In genomic region chr5:135724536-135725322, GRCm38 (mm10) we compare ENCODE assay signal across 8 mouse cellular contexts. TPM values are rescaled to one million over a fixed set of nuclear protein-coding genes. Genes with fewer than 3 reads are reported as not detected.
A peak's percentile ranks its signal among the peaks of the same experiment; 100 is the strongest.
DNase-seq lines count a peak whose midpoint lies in the region; ATAC-seq lines count a peak whose summit lies in the region.

No protein-coding gene starts in this region.

- ATAC-seq in embryonic facial prominence, embryonic 11.5 days (replicated peaks; ENCODE audit: insufficient number of reproducible peaks, low FRiP score, low TSS enrichment, low read depth), result peak; percentile 83
- ATAC-seq in neural tube, embryonic 14.5 days (ENCODE audit: low read depth), result peak; percentile 77

- 1% methylated on average over 9 of the region's 9 CpGs for WGBS in embryonic facial prominence, embryonic 11.5 days
- WGBS in neural tube, embryonic 14.5 days, result 6% methylated on average over 9 of the region's 9 CpGs

- H3K27me3 ChIP-seq in embryonic facial prominence, embryonic 11.5 days (ENCODE audit: control insufficient read depth, insufficient read depth, low read length), result no peaks in the 10 kb centered on the region
- no peaks in the 10 kb centered on the region for H3K27me3 ChIP-seq in neural tube, embryonic 14.5 days (ENCODE audit: control insufficient read depth, insufficient read depth, low read length)

- peak; percentile 33 for DNase-seq in kidney, postnatal 10 days
- no peak for DNase-seq in kidney, adult 18-20 months
- DNase-seq in embryonic facial prominence, embryonic 11.5 days (ENCODE audit: low spot score), result peak; percentile 85
- DNase-seq in hindlimb bud, embryonic 11.5 days (ENCODE audit: extremely low spot score, low read depth, low spot score), result peak; percentile 56
- no peak for DNase-seq in thymus, postnatal 4 days
- DNase-seq in spleen, adult 12 weeks (ENCODE audit: low spot score), result no peak
- no peak for DNase-seq in kidney, postnatal 36 days

- peaks cover 16% of the 10 kb centered on the region for H3K4me1 ChIP-seq in embryonic facial prominence, embryonic 11.5 days (ENCODE audit: control insufficient read depth, insufficient read depth, low read length)
- peaks cover 32% of the 10 kb centered on the region for H3K4me1 ChIP-seq in neural tube, embryonic 14.5 days (ENCODE audit: control insufficient read depth, insufficient read depth, low read length)

- peak overlapping the region; percentile 46 for H3K9ac ChIP-seq in embryonic facial prominence, embryonic 11.5 days (replicated peaks; ENCODE audit: low read length)
- peak overlapping the region; percentile 53 for H3K9ac ChIP-seq in neural tube, embryonic 14.5 days (replicated peaks; ENCODE audit: low read depth, low read length)

- no peaks in the 10 kb centered on the region for H3K9me3 ChIP-seq in embryonic facial prominence, embryonic 11.5 days (replicated peaks; ENCODE audit: control insufficient read depth, low read length)
- no peaks in the 10 kb centered on the region for H3K9me3 ChIP-seq in neural tube, embryonic 14.5 days (ENCODE audit: control insufficient read depth, low read length)

- peak overlapping the region; percentile 90 for H3K27ac ChIP-seq in embryonic facial prominence, embryonic 11.5 days (replicated peaks; ENCODE audit: low read depth, low read length)
- H3K27ac ChIP-seq in neural tube, embryonic 14.5 days (ENCODE audit: low read depth, low read length), result peak overlapping the region; percentile 91

- H3K36me3 ChIP-seq in embryonic facial prominence, embryonic 11.5 days (replicated peaks; ENCODE audit: control insufficient read depth, insufficient read depth, low read depth, low read length), result peaks cover 4% of the 10 kb centered on the region; the same call in 1 of the 2 replicates
- peaks cover 13% of the 10 kb centered on the region for H3K36me3 ChIP-seq in neural tube, embryonic 14.5 days (ENCODE audit: control insufficient read depth, insufficient read depth, low read length)

- peak overlapping the region; percentile 0; the same call in 1 of the 2 replicates for H3K4me3 ChIP-seq in embryonic facial prominence, embryonic 11.5 days (ENCODE audit: low read depth, low read length)
- H3K4me3 ChIP-seq in neural tube, embryonic 14.5 days (ENCODE audit: low read depth, low read length), result peak overlapping the region; percentile 19; the same call in 1 of the 2 replicates

- H3K4me2 ChIP-seq in embryonic facial prominence, embryonic 11.5 days (ENCODE audit: low read depth, low read length), result peak overlapping the region; percentile 40
- peak overlapping the region; percentile 49 for H3K4me2 ChIP-seq in neural tube, embryonic 14.5 days (ENCODE audit: low read depth, low read length)

RNA-seq across cellular contexts. Expression of gene Tmem120a, which starts 19.5 kb away (rescaled TPM):
- 47.1 and 57.3 TPM in 2 replicates for polyA plus RNA-seq in embryonic facial prominence, embryonic 11.5 days (2014; fragmentation: Nextera tagmentation; extraction: Ambion mirVana)
- 76.3 and 82.0 TPM in 2 replicates for polyA plus RNA-seq in neural tube, embryonic 14.5 days (2014; fragmentation: Nextera tagmentation; extraction: Ambion mirVana)

RNA-seq across cellular contexts. Expression of gene Styxl1, which starts 53.5 kb away (rescaled TPM):
- polyA plus RNA-seq in embryonic facial prominence, embryonic 11.5 days (2014; fragmentation: Nextera tagmentation; extraction: Ambion mirVana), result 0.31 TPM in 1 of 2 replicates, not detected in the other
- polyA plus RNA-seq in neural tube, embryonic 14.5 days (2014; fragmentation: Nextera tagmentation; extraction: Ambion mirVana), result 0.76 TPM in 1 of 2 replicates, not detected in the other

RNA-seq across cellular contexts. Expression of gene Mdh2, which starts 53.6 kb away (rescaled TPM):
- polyA plus RNA-seq in embryonic facial prominence, embryonic 11.5 days (2014; fragmentation: Nextera tagmentation; extraction: Ambion mirVana), result 567 and 573 TPM in 2 replicates
- 680 and 694 TPM in 2 replicates for polyA plus RNA-seq in neural tube, embryonic 14.5 days (2014; fragmentation: Nextera tagmentation; extraction: Ambion mirVana)

RNA-seq across cellular contexts. Expression of gene Por, which starts 54.9 kb away (rescaled TPM):
- 62.7 and 63.5 TPM in 2 replicates for polyA plus RNA-seq in embryonic facial prominence, embryonic 11.5 days (2014; fragmentation: Nextera tagmentation; extraction: Ambion mirVana)
- polyA plus RNA-seq in neural tube, embryonic 14.5 days (2014; fragmentation: Nextera tagmentation; extraction: Ambion mirVana), result 70.9 and 80.5 TPM in 2 replicates

Comparison
In these comparisons a context has a peak if more than half of its experiments do, and no peak if none do; other contexts are left out.
1. DNase-seq: peak in kidney, postnatal 10 days (single experiment), embryonic facial prominence, embryonic 11.5 days (single experiment) and hindlimb bud, embryonic 11.5 days (single experiment); none in kidney, adult 18-20 months (single experiment), thymus, postnatal 4 days (single experiment), spleen, adult 12 weeks (single experiment) and kidney, postnatal 36 days (0 of 2).